Mouse (Mus musculus): ENCODE data around the gene Dcst2. TPM values are rescaled to one million over a fixed set of nuclear protein-coding genes. Genes with fewer than 3 reads are reported as not detected.

Gene Dcst2
- polyA plus RNA-seq, 1 experiment: 0.01 TPM

DNA sequence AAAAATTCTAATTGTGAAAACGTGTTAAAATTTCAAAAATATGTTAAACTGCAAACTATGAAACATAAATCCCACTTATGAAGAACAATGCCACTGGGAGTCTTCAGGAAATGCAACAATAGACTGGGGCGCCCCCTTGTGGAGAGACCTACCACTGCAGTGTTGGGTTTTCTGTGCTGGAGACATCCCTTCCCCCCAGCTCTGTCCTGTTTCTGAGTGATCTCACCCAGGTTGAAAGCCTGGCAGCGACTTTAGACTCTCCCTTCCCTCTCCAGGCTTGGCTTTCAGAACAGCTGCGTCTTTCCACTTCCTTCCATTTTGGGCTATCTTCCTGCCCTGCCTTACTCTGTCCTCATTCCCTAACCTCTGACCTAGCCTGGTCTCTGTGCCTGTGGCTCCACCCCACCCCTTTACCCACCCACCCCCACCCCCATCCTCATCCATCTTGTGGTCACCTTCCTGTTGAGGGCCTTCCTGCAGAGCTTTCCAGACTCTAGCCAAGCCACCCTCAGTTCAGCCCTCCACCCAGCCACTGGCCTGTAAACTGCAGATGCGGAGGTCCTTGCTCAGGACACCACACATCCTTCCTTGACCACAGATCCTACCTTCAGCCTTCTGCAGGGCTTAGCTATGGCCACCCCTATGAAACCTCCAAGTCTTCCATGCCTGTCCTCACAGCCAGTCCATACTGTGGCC is 6.8 kb upstream of the Dcst2 start:
- Histone ChIP-seq H3K4me2 (ENCODE audit: low read depth) (peak overlapping the region; percentile 4), H3K4me3 (no peak overlapping the region), H3K36me3 (ENCODE audit: control insufficient read depth, insufficient read depth) (no peaks in the 10 kb centered on the region), H3ac (ENCODE audit: control insufficient read depth, insufficient read length) (no peak overlapping the region), H3K27me3 (ENCODE audit: control insufficient read depth, insufficient read depth, insufficient read length) (peaks cover 9% of the 10 kb centered on the region), H3K79me2 (ENCODE audit: control insufficient read depth, insufficient read depth) (no peaks in the 10 kb centered on the region)
- TF ChIP-seq POLR2A (IDR thresholded peaks at IDR 0.05; ENCODE audit: insufficient read length, low read depth) (no peak), MYOD1 (IDR thresholded peaks at IDR 0.05; ENCODE audit: control insufficient read depth in 1 of 3, insufficient read length in 2 of 3, low read depth in 2 of 3) (no peak), POLR2AphosphoS2 (IDR thresholded peaks at IDR 0.05; ENCODE audit: insufficient read length, low read depth) (no peak), USF1 (IDR thresholded peaks at IDR 0.05; ENCODE audit: low read depth) (no peak), SRF (IDR thresholded peaks at IDR 0.05; ENCODE audit: control insufficient read depth, insufficient read length, low read depth) (no peak), REST (IDR thresholded peaks at IDR 0.05; ENCODE audit: insufficient read depth, insufficient read length) (no peak), TCF12 (IDR thresholded peaks at IDR 0.05; ENCODE audit: insufficient read depth, poor library complexity, severe bottlenecking) (no peak), CEBPB (IDR thresholded peaks at IDR 0.05; ENCODE audit: insufficient read depth, poor library complexity, severe bottlenecking) (no peak), MAX (IDR thresholded peaks at IDR 0.05; ENCODE audit: low read depth) (no peak), MYOG (IDR thresholded peaks at IDR 0.05; ENCODE audit: control insufficient read depth in 1 of 3, insufficient read depth in 1 of 3, insufficient read length in 2 of 3, low read depth in 2 of 3) (no peak), E2F4 (IDR thresholded peaks at IDR 0.05; ENCODE audit: insufficient read depth) (no peak), TCF3 (IDR thresholded peaks at IDR 0.05; ENCODE audit: insufficient read length, low read depth) (no peak)

DNA sequence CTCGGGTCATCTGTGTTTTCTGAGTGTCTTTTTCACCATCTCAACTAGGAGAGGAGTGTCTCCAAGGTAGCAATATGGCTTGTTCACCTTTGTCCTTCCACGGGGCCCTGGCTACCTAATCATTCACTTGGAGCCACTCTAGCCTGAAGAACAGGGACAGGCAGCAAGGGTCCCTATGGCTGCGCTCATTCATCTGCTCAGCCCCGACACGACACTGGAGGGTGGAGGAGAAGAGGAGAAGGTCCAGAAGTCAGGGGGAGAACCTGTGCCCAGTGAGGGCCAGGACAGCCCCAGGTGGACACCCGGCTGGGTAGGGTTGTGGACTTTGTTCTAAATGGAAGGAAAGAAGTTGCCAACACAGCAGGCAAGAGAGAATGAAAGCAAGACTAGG is 6.3 kb upstream of the Dcst2 start:
- no peaks in the 10 kb centered on the region for H3K36me3 ChIP-seq (ENCODE audit: control insufficient read depth, insufficient read depth)
- H3K4me3 ChIP-seq: no peak overlapping the region
- no peak overlapping the region for H3K4me2 ChIP-seq (ENCODE audit: low read depth)
- H3K79me2 ChIP-seq (ENCODE audit: control insufficient read depth, insufficient read depth): no peaks in the 10 kb centered on the region
- TF ChIP-seq MAX (IDR thresholded peaks at IDR 0.05; ENCODE audit: low read depth) (no peak), SRF (IDR thresholded peaks at IDR 0.05; ENCODE audit: control insufficient read depth, insufficient read length, low read depth) (no peak)
- no peak overlapping the region for H3ac ChIP-seq (ENCODE audit: control insufficient read depth, insufficient read length)
- peaks cover 9% of the 10 kb centered on the region for H3K27me3 ChIP-seq (ENCODE audit: control insufficient read depth, insufficient read depth, insufficient read length)

DNA sequence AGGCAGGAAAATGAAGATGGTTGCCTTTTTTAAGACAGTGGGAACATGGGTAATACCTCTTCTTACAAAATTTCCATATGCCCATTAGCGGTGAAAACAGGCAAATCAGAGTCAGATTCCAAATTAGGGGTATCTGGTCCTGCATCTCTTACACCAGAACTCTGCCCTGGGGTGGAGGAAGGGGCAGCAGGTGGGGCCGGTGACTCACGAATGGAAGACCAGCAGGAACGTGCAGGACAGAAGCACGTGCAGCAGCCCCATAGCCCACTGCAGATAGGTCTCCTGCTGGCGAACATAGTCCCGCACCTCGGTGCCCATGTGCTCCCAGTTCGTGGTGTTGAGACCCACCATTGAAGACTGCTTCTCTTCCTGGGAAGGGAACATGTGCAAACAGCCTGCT is 5.7 kb upstream of the Dcst2 start:
- TF ChIP-seq USF1 (IDR thresholded peaks at IDR 0.05; ENCODE audit: low read depth) (no peak), REST (IDR thresholded peaks at IDR 0.05; ENCODE audit: insufficient read depth, insufficient read length) (no peak), TCF3 (IDR thresholded peaks at IDR 0.05; ENCODE audit: insufficient read length, low read depth) (no peak), E2F4 (IDR thresholded peaks at IDR 0.05; ENCODE audit: insufficient read depth) (no peak), TCF12 (IDR thresholded peaks at IDR 0.05; ENCODE audit: insufficient read depth, poor library complexity, severe bottlenecking) (no peak), SRF (IDR thresholded peaks at IDR 0.05; ENCODE audit: control insufficient read depth, insufficient read length, low read depth) (no peak), POLR2A (IDR thresholded peaks at IDR 0.05; ENCODE audit: insufficient read length, low read depth) (no peak), MYOD1 (IDR thresholded peaks at IDR 0.05; ENCODE audit: control insufficient read depth in 1 of 3, insufficient read length in 2 of 3, low read depth in 2 of 3) (no peak), MYOG (IDR thresholded peaks at IDR 0.05; ENCODE audit: control insufficient read depth in 1 of 3, insufficient read depth in 1 of 3, insufficient read length in 2 of 3, low read depth in 2 of 3) (no peak), CEBPB (IDR thresholded peaks at IDR 0.05; ENCODE audit: insufficient read depth, poor library complexity, severe bottlenecking) (no peak), MAX (IDR thresholded peaks at IDR 0.05; ENCODE audit: low read depth) (no peak), POLR2AphosphoS2 (IDR thresholded peaks at IDR 0.05; ENCODE audit: insufficient read length, low read depth) (no peak)
- Histone ChIP-seq H3K4me2 (ENCODE audit: low read depth) (no peak overlapping the region), H3ac (ENCODE audit: control insufficient read depth, insufficient read length) (no peak overlapping the region), H3K36me3 (ENCODE audit: control insufficient read depth, insufficient read depth) (no peaks in the 10 kb centered on the region), H3K79me2 (ENCODE audit: control insufficient read depth, insufficient read depth) (no peaks in the 10 kb centered on the region), H3K27me3 (ENCODE audit: control insufficient read depth, insufficient read depth, insufficient read length) (peaks cover 9% of the 10 kb centered on the region), H3K4me3 (no peak overlapping the region)

DNA sequence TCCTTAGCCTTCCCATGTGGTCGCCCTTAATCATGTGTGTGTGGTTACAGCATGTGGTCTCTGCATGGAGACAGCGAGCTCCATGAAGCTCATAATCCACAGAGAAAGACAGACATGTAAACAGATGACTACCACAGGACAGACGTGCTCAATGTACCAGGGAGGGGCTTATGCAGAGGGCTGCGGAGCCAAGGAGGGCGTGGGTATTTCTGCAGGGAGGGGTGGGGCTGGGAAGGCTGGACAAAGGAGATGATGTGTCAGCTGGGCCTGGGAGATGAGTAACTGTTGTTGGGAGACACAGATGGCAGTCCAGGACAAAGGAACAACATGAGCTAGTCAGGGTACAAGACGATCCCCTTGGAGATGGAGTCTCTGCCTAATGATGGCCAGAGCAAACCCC is 2.1 kb upstream of the Dcst2 start:
- Histone ChIP-seq H3K27me3 (ENCODE audit: control insufficient read depth, insufficient read depth, insufficient read length) (peaks cover 12% of the 10 kb centered on the region), H3K79me2 (ENCODE audit: control insufficient read depth, insufficient read depth) (no peaks in the 10 kb centered on the region), H3ac (ENCODE audit: control insufficient read depth, insufficient read length) (no peak overlapping the region), H3K36me3 (ENCODE audit: control insufficient read depth, insufficient read depth) (no peaks in the 10 kb centered on the region), H3K4me3 (no peak overlapping the region), H3K4me2 (ENCODE audit: low read depth) (peak overlapping the region; percentile 61)
- TF ChIP-seq POLR2A (IDR thresholded peaks at IDR 0.05; ENCODE audit: insufficient read length, low read depth) (peak; percentile 62), REST (IDR thresholded peaks at IDR 0.05; ENCODE audit: insufficient read depth, insufficient read length) (no peak), MYOG (IDR thresholded peaks at IDR 0.05; ENCODE audit: control insufficient read depth in 1 of 3, insufficient read depth in 1 of 3, insufficient read length in 2 of 3, low read depth in 2 of 3) (peak in 1 of 3 experiments; percentile 32), CEBPB (IDR thresholded peaks at IDR 0.05; ENCODE audit: insufficient read depth, poor library complexity, severe bottlenecking) (no peak), POLR2AphosphoS2 (IDR thresholded peaks at IDR 0.05; ENCODE audit: insufficient read length, low read depth) (peak; percentile 26), USF1 (IDR thresholded peaks at IDR 0.05; ENCODE audit: low read depth) (no peak), E2F4 (IDR thresholded peaks at IDR 0.05; ENCODE audit: insufficient read depth) (no peak), MYOD1 (IDR thresholded peaks at IDR 0.05; ENCODE audit: control insufficient read depth in 1 of 3, insufficient read length in 2 of 3, low read depth in 2 of 3) (peak in 2 of 3 experiments; percentile 8 to 21)

DNA sequence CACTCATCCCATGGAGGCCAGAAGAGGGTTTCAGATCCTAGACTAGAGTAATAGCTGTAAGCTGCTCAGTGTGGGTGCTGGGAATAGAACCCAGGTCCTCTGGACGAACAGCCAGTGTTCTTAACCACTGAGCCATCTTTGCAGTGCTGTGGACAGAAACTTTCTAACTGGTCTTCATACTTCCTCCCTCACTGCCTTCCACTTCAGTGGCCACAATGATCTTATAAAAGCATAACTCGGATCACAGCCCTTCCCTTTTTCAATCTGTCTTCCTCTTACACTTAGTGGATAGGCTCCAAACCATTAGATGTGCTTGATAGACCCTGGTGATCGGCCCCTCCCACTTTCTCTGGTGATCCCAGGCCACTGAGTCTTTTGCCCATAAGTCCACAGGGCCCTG is 1.5 kb upstream of the Dcst2 start:
- Histone ChIP-seq H3K79me2 (ENCODE audit: control insufficient read depth, insufficient read depth) (no peaks in the 10 kb centered on the region), H3K27me3 (ENCODE audit: control insufficient read depth, insufficient read depth, insufficient read length) (peaks cover 18% of the 10 kb centered on the region), H3K4me2 (ENCODE audit: low read depth) (peak overlapping the region; percentile 61), H3K36me3 (ENCODE audit: control insufficient read depth, insufficient read depth) (no peaks in the 10 kb centered on the region), H3K4me3 (no peak overlapping the region), H3ac (ENCODE audit: control insufficient read depth, insufficient read length) (no peak overlapping the region)
- TF ChIP-seq MAX (IDR thresholded peaks at IDR 0.05; ENCODE audit: low read depth) (no peak), POLR2A (IDR thresholded peaks at IDR 0.05; ENCODE audit: insufficient read length, low read depth) (no peak), POLR2AphosphoS2 (IDR thresholded peaks at IDR 0.05; ENCODE audit: insufficient read length, low read depth) (no peak), SRF (IDR thresholded peaks at IDR 0.05; ENCODE audit: control insufficient read depth, insufficient read length, low read depth) (no peak), TCF3 (IDR thresholded peaks at IDR 0.05; ENCODE audit: insufficient read length, low read depth) (no peak)
